In genomic region chr9:78480227-78480626, GRCm38 (mm10) we compare ENCODE assay signal across 12 mouse cellular contexts. TPM values are rescaled to one million over a fixed set of nuclear protein-coding genes. Genes with fewer than 3 reads are reported as not detected.
DNase-seq lines count a peak whose midpoint lies in the region; ATAC-seq and TF ChIP-seq lines count a peak whose summit lies in the region.
"Not testable (repeated sequence)": the region's sequence is repeated elsewhere in the genome, so short reads cannot be mapped to it uniquely, and the experiment has no call there.
"Had no signal": no experiment of that assay in that cellular context is flagged by ENCODE, and none has a peak within 500 bp of the region (broad histone marks: within the 10 kb centered on the region; RNA-seq: fewer than 3 reads in every experiment).

No protein-coding gene starts in this region.

- ATAC-seq in heart, embryonic 12.5 days (ENCODE audit: insufficient number of reproducible peaks, low FRiP score); limb, embryonic 12.5 days (ENCODE audit: insufficient number of reproducible peaks, insufficient read depth, low FRiP score, low TSS enrichment, low read depth); lung, embryonic 15.5 days (ENCODE audit: borderline replicate concordance, extremely low read depth, low FRiP score, low TSS enrichment): not testable (repeated sequence)

- H3K4me3 ChIP-seq in erythroblast, embryonic 14.5 days (replicated peaks): peak overlapping the region; percentile 87
- H3K4me3 ChIP-seq in heart, embryonic 12.5 days: peak overlapping the region; percentile 95
- H3K4me3 ChIP-seq in limb, embryonic 12.5 days (replicated peaks): peak overlapping the region; percentile 97
- H3K4me3 ChIP-seq in lung, embryonic 15.5 days: peak overlapping the region; percentile 99
- peak overlapping the region; percentile 96 for H3K4me3 ChIP-seq in thymus, adult 2 months (ENCODE audit: control insufficient read depth, insufficient read depth, low read length)

- WGBS in heart, embryonic 12.5 days: 1% methylated on average over 13 of the region's 13 CpGs
- WGBS in limb, embryonic 12.5 days: 1% methylated on average over 13 of the region's 13 CpGs
- WGBS in lung, embryonic 15.5 days: under 1% methylated on average over 13 of the region's 13 CpGs
- WGBS in thymus, adult 2 months: 3% methylated on average over 13 of the region's 13 CpGs

- not testable (repeated sequence) for H3K27me3 ChIP-seq in erythroblast, embryonic 14.5 days (ENCODE audit: control insufficient read depth); heart, embryonic 12.5 days (replicated peaks); limb, embryonic 12.5 days; lung, embryonic 15.5 days; thymus, adult 2 months (ENCODE audit: control insufficient read depth, insufficient read depth, low read length)

- H3K27ac ChIP-seq in heart, embryonic 12.5 days (ENCODE audit: poor library complexity, severe bottlenecking): peak overlapping the region; percentile 100
- H3K27ac ChIP-seq in limb, embryonic 12.5 days: peak overlapping the region; percentile 99
- H3K27ac ChIP-seq in lung, embryonic 15.5 days: peak overlapping the region; percentile 98
- H3K27ac ChIP-seq in thymus, adult 2 months (ENCODE audit: control insufficient read depth, insufficient read depth, low read length): peak overlapping the region; percentile 63

- TF ChIP-seq POLR2A in thymus, adult 2 months (IDR thresholded peaks at IDR 0.05; ENCODE audit: control insufficient read depth, extremely low read depth, insufficient read depth, low read length, poor library complexity): not testable (repeated sequence)

- TF ChIP-seq CTCF in thymus, adult 2 months (IDR thresholded peaks at IDR 0.05; ENCODE audit: borderline replicate concordance, control insufficient read depth, extremely low read depth, insufficient read depth, low read length, poor library complexity): not testable (repeated sequence)

- peaks cover 41% of the 10 kb centered on the region for H3K4me1 ChIP-seq in erythroblast, embryonic 14.5 days (ENCODE audit: control insufficient read depth)
- peaks cover 23% of the 10 kb centered on the region for H3K4me1 ChIP-seq in heart, embryonic 12.5 days (replicated peaks)
- H3K4me1 ChIP-seq in limb, embryonic 12.5 days (replicated peaks): peaks cover 16% of the 10 kb centered on the region
- H3K4me1 ChIP-seq in lung, embryonic 15.5 days: peaks cover 16% of the 10 kb centered on the region
- not testable (repeated sequence) for H3K4me1 ChIP-seq in thymus, adult 2 months (replicated peaks; ENCODE audit: control insufficient read depth, insufficient read depth, low read length)

- peaks cover 53% of the 10 kb centered on the region for H3K36me3 ChIP-seq in erythroblast, embryonic 14.5 days (ENCODE audit: control insufficient read depth)
- peaks cover 46% of the 10 kb centered on the region for H3K36me3 ChIP-seq in heart, embryonic 12.5 days
- H3K36me3 ChIP-seq in limb, embryonic 12.5 days: peaks cover 39% of the 10 kb centered on the region
- H3K36me3 ChIP-seq in lung, embryonic 15.5 days: peaks cover 30% of the 10 kb centered on the region
- peaks cover 35% of the 10 kb centered on the region for H3K36me3 ChIP-seq in thymus, adult 2 months (ENCODE audit: control insufficient read depth, insufficient read depth, low read length)

- H3K9me3 ChIP-seq in erythroblast, embryonic 14.5 days (ENCODE audit: control insufficient read depth, low read length); heart, embryonic 12.5 days (replicated peaks); limb, embryonic 12.5 days; lung, embryonic 15.5 days: not testable (repeated sequence)

- H3K9ac ChIP-seq in heart, embryonic 12.5 days: peak overlapping the region; percentile 100
- H3K9ac ChIP-seq in limb, embryonic 12.5 days (replicated peaks): peak overlapping the region; percentile 100
- peak overlapping the region; percentile 100 for H3K9ac ChIP-seq in lung, embryonic 15.5 days

- peak; percentile 24 for DNase-seq in adrenal gland, adult 2 months
- DNase-seq in induced T-regulatory cell, adult 2 months (ENCODE audit: low read depth): peak; percentile 51
- DNase-seq in naive thymus-derived CD4-positive, alpha-beta T cell, adult 2 months (ENCODE audit: low read depth): peak; percentile 44
- not testable (repeated sequence) for DNase-seq in thymus, adult 2 months

- H3K4me2 ChIP-seq in heart, embryonic 12.5 days: peak overlapping the region; percentile 68
- H3K4me2 ChIP-seq in limb, embryonic 12.5 days: peak overlapping the region; percentile 68
- H3K4me2 ChIP-seq in lung, embryonic 15.5 days: peak overlapping the region; percentile 64

RNA-seq across cellular contexts. Expression of gene Eef1a1, which starts 8.7 kb away (rescaled TPM):
- total RNA-seq in adrenal gland, adult 2 months (2021): 1,000 to 10,000 TPM; 6,873 to 9,883 TPM
- 813 and 861 TPM in 2 replicates for polyA plus RNA-seq in adrenal gland, adult 2 months (2012; rRNA removed)
- 47.9 and 54.8 TPM in 2 replicates for polyA plus RNA-seq in erythroblast, embryonic 14.5 days (2012)
- polyA plus RNA-seq in heart, embryonic 12.5 days (2016; fragmentation: Nextera tagmentation; extraction: Ambion mirVana): 2,772 and 2,882 TPM in 2 replicates
- polyA plus RNA-seq in limb, embryonic 12.5 days (2016; fragmentation: Nextera tagmentation; extraction: Ambion mirVana): 4,104 and 4,228 TPM in 2 replicates
- polyA plus RNA-seq in lung, embryonic 15.5 days (2015; fragmentation: Nextera tagmentation; extraction: Ambion mirVana): 4,575 and 4,632 TPM in 2 replicates
- polyA plus RNA-seq in thymus, adult 2 months (2012; rRNA removed): 4,171 and 4,540 TPM in 2 replicates

RNA-seq across cellular contexts. Expression of gene Gm17324, which starts 31.6 kb away (rescaled TPM):
- total RNA-seq in adrenal gland, adult 2 months (2021): not detected
- 0.95 and 1.5 TPM in 2 replicates for polyA plus RNA-seq in adrenal gland, adult 2 months (2012; rRNA removed)
- 0.15 and 0.23 TPM in 2 replicates for polyA plus RNA-seq in erythroblast, embryonic 14.5 days (2012)
- 0.65 and 0.99 TPM in 2 replicates for polyA plus RNA-seq in heart, embryonic 12.5 days (2016; fragmentation: Nextera tagmentation; extraction: Ambion mirVana)
- 0.79 and 0.88 TPM in 2 replicates for polyA plus RNA-seq in limb, embryonic 12.5 days (2016; fragmentation: Nextera tagmentation; extraction: Ambion mirVana)
- polyA plus RNA-seq in lung, embryonic 15.5 days (2015; fragmentation: Nextera tagmentation; extraction: Ambion mirVana): 0.56 and 0.94 TPM in 2 replicates
- 0.19 TPM in 1 of 2 replicates, not detected in the other for polyA plus RNA-seq in thymus, adult 2 months (2012; rRNA removed)
- total RNA-seq: gastrocnemius, adult 8-10 months; heart, postnatal 36 days; megakaryocyte, adult 5-6 weeks had no signal
- polyA plus RNA-seq: large intestine, adult 2 months had no signal

RNA-seq across cellular contexts. Expression of gene Mto1, which starts 32.2 kb away (rescaled TPM):
- 10 to 100 TPM; 26.6 to 27.7 TPM for total RNA-seq in adrenal gland, adult 2 months (2021)
- 57.4 and 76.5 TPM in 2 replicates for polyA plus RNA-seq in adrenal gland, adult 2 months (2012; rRNA removed)
- 0.94 and 1.1 TPM in 2 replicates for polyA plus RNA-seq in erythroblast, embryonic 14.5 days (2012)
- 26.8 and 28.8 TPM in 2 replicates for polyA plus RNA-seq in heart, embryonic 12.5 days (2016; fragmentation: Nextera tagmentation; extraction: Ambion mirVana)
- polyA plus RNA-seq in limb, embryonic 12.5 days (2016; fragmentation: Nextera tagmentation; extraction: Ambion mirVana): 20.3 and 23.5 TPM in 2 replicates
- 21.0 and 24.3 TPM in 2 replicates for polyA plus RNA-seq in lung, embryonic 15.5 days (2015; fragmentation: Nextera tagmentation; extraction: Ambion mirVana)
- 22.5 and 24.3 TPM in 2 replicates for polyA plus RNA-seq in thymus, adult 2 months (2012; rRNA removed)

RNA-seq across cellular contexts. Expression of gene Cgas, which starts 37.2 kb away (rescaled TPM):
- under 1 TPM; 0.52 to 0.73 TPM for total RNA-seq in adrenal gland, adult 2 months (2021)
- polyA plus RNA-seq in adrenal gland, adult 2 months (2012; rRNA removed): 0.49 and 0.67 TPM in 2 replicates
- 0.05 TPM in 1 of 2 replicates, not detected in the other for polyA plus RNA-seq in erythroblast, embryonic 14.5 days (2012)
- 0.68 and 0.82 TPM in 2 replicates for polyA plus RNA-seq in heart, embryonic 12.5 days (2016; fragmentation: Nextera tagmentation; extraction: Ambion mirVana)
- 1.7 TPM in 2 replicates for polyA plus RNA-seq in limb, embryonic 12.5 days (2016; fragmentation: Nextera tagmentation; extraction: Ambion mirVana)
- polyA plus RNA-seq in lung, embryonic 15.5 days (2015; fragmentation: Nextera tagmentation; extraction: Ambion mirVana): 2.6 and 3.0 TPM in 2 replicates
- 1.5 and 1.8 TPM in 2 replicates for polyA plus RNA-seq in thymus, adult 2 months (2012; rRNA removed)

Comparison
In these comparisons a context has a peak if more than half of its experiments do, and no peak if none do; other contexts are left out.
1. RNA of gene Eef1a1, which starts 8.7 kb away (polyA plus RNA-seq): 4,575 to 4,632 TPM in lung, embryonic 15.5 days, 4,171 to 4,540 TPM in thymus, adult 2 months, 4,104 to 4,228 TPM in limb, embryonic 12.5 days, 2,772 to 2,882 TPM in heart, embryonic 12.5 days and 813 to 861 TPM in adrenal gland, adult 2 months; 47.9 to 54.8 TPM in erythroblast, embryonic 14.5 days; every median in the first group is over 10 times any median in the second.
2. RNA of gene Mto1, which starts 32.2 kb away (polyA plus RNA-seq): 57.4 to 76.5 TPM in adrenal gland, adult 2 months, 26.8 to 28.8 TPM in heart, embryonic 12.5 days, 21.0 to 24.3 TPM in lung, embryonic 15.5 days, 22.5 to 24.3 TPM in thymus, adult 2 months and 20.3 to 23.5 TPM in limb, embryonic 12.5 days; 0.94 to 1.1 TPM in erythroblast, embryonic 14.5 days; every median in the first group is over 10 times any median in the second.
3. Peak in every context shown above with its lines, with median percentiles within 50 percentile points of each other: H3K4me3 ChIP-seq, H3K27ac ChIP-seq, H3K4me2 ChIP-seq and H3K9ac ChIP-seq.